Mouse (Mus musculus) embryo, embryonic 11 days (tissue): Measurements from ENCODE around the gene Chrna4.
A peak's percentile ranks its signal among the peaks of the same experiment; 100 is the strongest.

ENCODE experiments used
- DNase-seq: peaks from one replicate; pipeline ENCODE4 v3.0.0-alpha.2; 2015

Chrna4 gene

GRCm38 (mm10) chr2:181036561-181036960 lies 6.8 kb downstream of the Chrna4 start:
- no peak for DNase-seq

GRCm38 (mm10) chr2:181035186-181035585 lies 8.2 kb downstream of the Chrna4 start:
- no peak for DNase-seq

- DNase-seq, result no peak
Observed at GRCm38 (mm10) chr2:181033310-181033709, 10.0 kb downstream of the Chrna4 start.

GRCm38 (mm10) chr2:181032407-181032806 lies 10.9 kb downstream of the Chrna4 start:
- peak; percentile 42 for DNase-seq

GRCm38 (mm10) chr2:181031406-181031934 lies 11.9 kb downstream of the Chrna4 start:
- no peak for DNase-seq

GRCm38 (mm10) chr2:181008339-181008738 lies 35.0 kb downstream of the Chrna4 start:
- no peak for DNase-seq

- DNase-seq, result peak; percentile 20
Observed at GRCm38 (mm10) chr2:181007054-181007453, 36.3 kb downstream of the Chrna4 start.

GRCm38 (mm10) chr2:180996905-180997304 lies 46.4 kb downstream of the Chrna4 start:
- no peak for DNase-seq

- peak; percentile 64 for DNase-seq
Observed at GRCm38 (mm10) chr2:180996436-180996835, 46.9 kb downstream of the Chrna4 start.

GRCm38 (mm10) chr2:180995457-180995856 lies 47.9 kb downstream of the Chrna4 start:
- no peak for DNase-seq

- no peak for DNase-seq
Observed at GRCm38 (mm10) chr2:180994360-180994759, 49.0 kb downstream of the Chrna4 start.

GRCm38 (mm10) chr2:180990347-180990746 lies 53.0 kb downstream of the Chrna4 start:
- no peak for DNase-seq

- DNase-seq, result no peak
Observed at GRCm38 (mm10) chr2:180988948-180989347, 54.4 kb downstream of the Chrna4 start.

GRCm38 (mm10) chr2:180988347-180988913 lies 54.9 kb downstream of the Chrna4 start:
- no peak for DNase-seq

GRCm38 (mm10) chr2:180987432-180988030 lies 55.8 kb downstream of the Chrna4 start:
- peak; percentile 26 for DNase-seq

GRCm38 (mm10) chr2:180987001-180987400 lies 56.3 kb downstream of the Chrna4 start:
- no peak for DNase-seq

- no peak for DNase-seq
Observed at GRCm38 (mm10) chr2:180986449-180986848, 56.9 kb downstream of the Chrna4 start, which contains the start of gene Col20a1. Gene Col20a1, plus strand, starts transcription at chr2:180986535.

GRCm38 (mm10) chr2:180985635-180986034 lies 57.7 kb downstream of the Chrna4 start:
- no peak for DNase-seq

- no peak for DNase-seq
Observed at GRCm38 (mm10) chr2:180981133-180981532, 62.2 kb downstream of the Chrna4 start.
